Mouse (Mus musculus): ENCODE measurements around the gene Szt2. TPM values are rescaled to one million over a fixed set of nuclear protein-coding genes. Genes with fewer than 3 reads are reported as not detected.

The Szt2 gene
- polyA plus RNA-seq, 1 experiment from 2014 or later, result 4.6 TPM

GRCm38 (mm10) chr4:118356738-118357137, 52.3 kb downstream of the Szt2 start:
- H3K27me3 ChIP-seq, result no peaks in the 10 kb centered on the region
- no peaks in the 10 kb centered on the region; the same call in 1 of the 2 replicates for H3K36me3 ChIP-seq
- no peak overlapping the region for H3K27ac ChIP-seq
- peaks cover 13% of the 10 kb centered on the region for H3K4me1 ChIP-seq (replicated peaks)
- no peak overlapping the region for H3K9ac ChIP-seq
- no peak for ATAC-seq (replicated peaks; ENCODE audit: insufficient number of reproducible peaks, insufficient read depth, low FRiP score, low read depth)
- 74% methylated on average over 6 of the region's 6 CpGs for WGBS
- H3K4me2 ChIP-seq, result no peak overlapping the region
- no peak overlapping the region for H3K4me3 ChIP-seq
- no peaks in the 10 kb centered on the region for H3K9me3 ChIP-seq (replicated peaks)

- ATAC-seq (replicated peaks; ENCODE audit: insufficient number of reproducible peaks, insufficient read depth, low FRiP score, low read depth), result no peak
- 61% methylated on average over 3 of the region's 3 CpGs for WGBS
These were observed 54.8 kb downstream of the Szt2 start for GRCm38 (mm10) chr4:118354289-118354688.

DNA sequence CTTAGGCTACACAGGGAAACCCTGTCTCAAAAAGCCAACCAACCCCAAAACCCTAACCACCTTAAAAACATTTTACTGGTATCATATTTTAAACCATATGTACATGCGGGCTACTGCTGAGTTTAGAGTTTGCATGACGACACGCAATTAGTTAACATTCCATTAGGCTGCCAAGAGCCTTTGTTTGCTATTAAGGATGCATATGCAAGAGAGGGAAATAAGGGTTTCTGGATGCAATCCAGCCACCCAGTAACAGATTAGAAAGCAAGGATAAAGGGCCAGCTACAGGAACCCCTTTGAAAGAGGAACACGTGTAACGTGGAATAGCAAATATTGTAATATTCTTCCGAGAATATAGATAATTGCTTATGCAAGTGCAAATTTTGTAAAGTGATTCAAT, 55.4 kb downstream of the Szt2 start:
- 78% methylated on average over 6 of the region's 6 CpGs for WGBS
- H3K36me3 ChIP-seq, result no peaks in the 10 kb centered on the region
- no peaks in the 10 kb centered on the region for H3K9me3 ChIP-seq (replicated peaks)
- no peak overlapping the region for H3K27ac ChIP-seq
- no peaks in the 10 kb centered on the region for H3K4me1 ChIP-seq (replicated peaks)
- ATAC-seq (replicated peaks; ENCODE audit: insufficient number of reproducible peaks, insufficient read depth, low FRiP score, low read depth), result no peak
- no peak overlapping the region for H3K4me2 ChIP-seq
- no peak overlapping the region for H3K4me3 ChIP-seq
- no peaks in the 10 kb centered on the region for H3K27me3 ChIP-seq
- H3K9ac ChIP-seq, result no peak overlapping the region

More at GRCm38 (mm10) chr4:118354289-118354688, 54.8 kb downstream of the Szt2 start:
- no peak overlapping the region for H3K27ac ChIP-seq
- no peak overlapping the region for H3K9ac ChIP-seq
- H3K4me3 ChIP-seq, result no peak overlapping the region
- no peaks in the 10 kb centered on the region for H3K27me3 ChIP-seq
- peaks cover 3% of the 10 kb centered on the region for H3K4me1 ChIP-seq (replicated peaks)
- no peaks in the 10 kb centered on the region for H3K36me3 ChIP-seq
- H3K4me2 ChIP-seq, result no peak overlapping the region
- no peaks in the 10 kb centered on the region for H3K9me3 ChIP-seq (replicated peaks)

GRCm38 (mm10) chr4:118351828-118352227, 57.2 kb downstream of the Szt2 start:
- WGBS, result 92% methylated on average over 3 of the region's 3 CpGs
- Histone ChIP-seq H3K4me2 (no peak overlapping the region), H3K4me3 (no peak overlapping the region), H3K4me1 (replicated peaks) (peaks cover 5% of the 10 kb centered on the region; the same call in 1 of the 2 replicates), H3K36me3 (no peaks in the 10 kb centered on the region), H3K27me3 (no peaks in the 10 kb centered on the region), H3K9ac (no peak overlapping the region), H3K27ac (no peak overlapping the region), H3K9me3 (replicated peaks) (no peaks in the 10 kb centered on the region)
- ATAC-seq (replicated peaks; ENCODE audit: insufficient number of reproducible peaks, insufficient read depth, low FRiP score, low read depth), result no peak

DNA sequence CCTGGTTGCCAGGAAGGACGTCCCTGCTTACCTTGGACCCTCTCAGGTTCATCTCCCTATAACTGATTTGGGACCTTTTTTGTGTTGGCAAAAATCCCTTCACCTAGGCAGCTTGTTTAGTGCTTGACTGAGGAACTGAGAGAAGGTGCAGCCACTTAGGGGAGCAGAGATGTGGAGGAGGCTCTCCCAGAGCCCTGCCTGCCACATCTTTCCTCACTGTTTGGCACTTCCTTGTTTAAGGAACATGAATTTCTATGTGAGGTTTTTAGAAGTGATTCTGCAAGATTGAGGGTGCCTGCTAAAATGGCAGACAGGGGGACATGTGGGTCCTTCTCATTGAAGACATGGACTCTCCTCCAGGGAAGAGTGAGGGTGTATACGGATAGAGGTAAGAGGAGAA, 58.2 kb downstream of the Szt2 start:
- Histone ChIP-seq H3K4me1 (replicated peaks) (peaks cover 5% of the 10 kb centered on the region; the same call in 1 of the 2 replicates), H3K27me3 (no peaks in the 10 kb centered on the region), H3K9ac (no peak overlapping the region), H3K4me2 (no peak overlapping the region), H3K4me3 (no peak overlapping the region), H3K9me3 (replicated peaks) (no peaks in the 10 kb centered on the region), H3K36me3 (no peaks in the 10 kb centered on the region), H3K27ac (no peak overlapping the region)
- WGBS, result 56% methylated on average over 2 of the region's 2 CpGs
- ATAC-seq (replicated peaks; ENCODE audit: insufficient number of reproducible peaks, insufficient read depth, low FRiP score, low read depth), result no peak

DNA sequence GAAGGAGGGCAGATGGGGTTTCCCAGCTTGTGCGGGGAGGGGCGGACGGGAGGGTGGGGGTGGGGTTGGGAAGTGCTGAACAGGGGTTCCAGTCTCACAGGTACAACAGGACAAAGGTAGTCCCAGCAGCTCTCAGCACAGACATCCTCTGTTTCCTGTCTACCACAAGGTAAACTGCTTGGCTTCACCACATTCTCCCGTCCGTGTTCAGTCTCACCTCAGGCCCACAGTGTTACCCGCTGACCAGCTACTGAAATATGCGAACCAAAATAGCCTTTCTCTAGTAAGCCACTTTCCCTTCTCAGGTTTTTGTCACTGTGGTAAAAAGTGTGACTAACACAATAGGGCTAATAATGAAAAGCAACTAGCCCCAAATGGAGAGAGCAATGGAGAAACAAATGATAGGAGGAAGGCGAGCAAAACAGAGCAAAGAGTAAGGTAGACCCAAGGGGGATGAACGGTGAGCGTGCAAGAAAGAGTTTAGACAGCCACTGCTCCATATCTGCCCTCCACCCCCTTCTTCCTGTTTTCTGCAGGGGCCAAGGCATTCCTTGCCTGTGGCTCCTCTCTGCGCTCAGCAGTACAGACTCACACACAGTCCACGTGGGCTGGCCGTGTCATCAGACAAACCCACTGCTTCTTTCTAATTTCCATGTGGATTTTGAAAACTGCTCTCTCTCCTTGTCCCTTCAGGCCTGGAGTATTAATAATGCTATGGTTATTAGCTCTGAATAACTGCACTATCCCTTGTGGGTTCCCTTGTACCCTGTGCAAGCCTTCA, 61.4 kb downstream of the Szt2 start:
- peaks cover 5% of the 10 kb centered on the region; the same call in 1 of the 2 replicates for H3K4me1 ChIP-seq (replicated peaks)
- no peak for ATAC-seq (replicated peaks; ENCODE audit: insufficient number of reproducible peaks, insufficient read depth, low FRiP score, low read depth)
- no peaks in the 10 kb centered on the region for H3K9me3 ChIP-seq (replicated peaks)
- WGBS, result 32% methylated on average over 13 of the region's 13 CpGs
- no peaks in the 10 kb centered on the region for H3K27me3 ChIP-seq
- H3K4me3 ChIP-seq, result no peak overlapping the region
- no peak overlapping the region for H3K27ac ChIP-seq
- H3K4me2 ChIP-seq, result no peak overlapping the region
- no peak overlapping the region for H3K9ac ChIP-seq
- no peaks in the 10 kb centered on the region for H3K36me3 ChIP-seq

GRCm38 (mm10) chr4:118341447-118341846, 67.6 kb downstream of the Szt2 start:
- Histone ChIP-seq H3K9me3 (replicated peaks) (no peaks in the 10 kb centered on the region), H3K9ac (no peak overlapping the region), H3K4me2 (no peak overlapping the region), H3K36me3 (no peaks in the 10 kb centered on the region), H3K27ac (no peak overlapping the region), H3K4me1 (replicated peaks) (no peaks in the 10 kb centered on the region), H3K4me3 (no peak overlapping the region), H3K27me3 (no peaks in the 10 kb centered on the region)
- ATAC-seq (replicated peaks; ENCODE audit: insufficient number of reproducible peaks, insufficient read depth, low FRiP score, low read depth), result no peak
- 76% methylated on average over 3 of the region's 3 CpGs for WGBS

DNA sequence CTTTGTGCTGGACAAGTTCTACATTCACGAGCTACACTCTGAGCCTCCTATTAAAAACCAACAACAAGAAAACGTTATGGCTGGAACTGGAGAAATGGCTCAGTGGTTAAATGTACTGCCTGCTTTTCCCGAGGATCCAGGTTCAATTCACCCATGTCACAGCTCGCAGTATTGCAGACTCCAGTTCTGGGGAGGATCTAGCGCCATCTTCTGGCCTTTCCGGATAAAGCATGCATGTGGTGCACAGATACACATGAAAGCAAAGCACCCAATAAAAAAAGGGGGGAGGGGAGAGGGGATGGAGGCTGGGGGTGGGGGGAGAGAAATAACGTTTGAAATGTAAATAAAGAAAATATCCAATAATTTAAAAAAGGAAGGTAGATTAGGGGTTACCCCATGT, 72.4 kb downstream of the Szt2 start:
- 22% methylated on average over 7 of the region's 7 CpGs for WGBS
- H3K4me3 ChIP-seq, result no peak overlapping the region
- H3K4me2 ChIP-seq, result no peak overlapping the region
- no peaks in the 10 kb centered on the region for H3K27me3 ChIP-seq
- ATAC-seq (replicated peaks; ENCODE audit: insufficient number of reproducible peaks, insufficient read depth, low FRiP score, low read depth), result no peak
- no peak overlapping the region for H3K27ac ChIP-seq
- H3K4me1 ChIP-seq (replicated peaks), result no peaks in the 10 kb centered on the region
- no peaks in the 10 kb centered on the region for H3K36me3 ChIP-seq
- H3K9me3 ChIP-seq (replicated peaks), result no peaks in the 10 kb centered on the region
- no peak overlapping the region for H3K9ac ChIP-seq

GRCm38 (mm10) chr4:118335991-118336390, 73.1 kb downstream of the Szt2 start:
- Histone ChIP-seq H3K27me3 (no peaks in the 10 kb centered on the region), H3K9me3 (replicated peaks) (no peaks in the 10 kb centered on the region), H3K4me3 (no peak overlapping the region), H3K27ac (no peak overlapping the region), H3K4me1 (replicated peaks) (no peaks in the 10 kb centered on the region), H3K9ac (no peak overlapping the region), H3K4me2 (no peak overlapping the region), H3K36me3 (no peaks in the 10 kb centered on the region)
- no peak for ATAC-seq (replicated peaks; ENCODE audit: insufficient number of reproducible peaks, insufficient read depth, low FRiP score, low read depth)
- 84% methylated on average over 4 of the region's 4 CpGs for WGBS

DNA sequence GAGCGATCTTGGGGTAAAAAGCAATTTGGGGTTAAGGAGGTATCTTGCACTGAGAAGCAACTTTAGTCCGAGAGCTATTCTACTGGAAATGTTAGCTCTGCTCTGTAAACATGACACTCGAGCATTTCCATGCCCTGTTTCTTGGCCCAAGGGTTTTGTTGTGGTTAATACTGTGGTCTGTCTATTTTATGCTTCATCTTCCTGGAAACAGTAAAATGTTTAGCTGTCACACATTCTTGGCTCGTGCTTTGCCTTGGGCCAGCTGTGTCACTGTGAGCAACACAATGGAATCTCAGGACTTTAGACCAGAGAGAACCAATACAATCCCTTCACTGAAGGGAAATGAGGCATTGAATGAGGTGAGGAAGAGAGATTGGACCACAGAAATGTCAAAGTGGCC, 77.3 kb downstream of the Szt2 start:
- 51% methylated on average over 4 of the region's 4 CpGs for WGBS
- no peak overlapping the region for H3K4me3 ChIP-seq
- H3K4me2 ChIP-seq, result no peak overlapping the region
- no peaks in the 10 kb centered on the region for H3K36me3 ChIP-seq
- no peaks in the 10 kb centered on the region for H3K27me3 ChIP-seq
- no peaks in the 10 kb centered on the region for H3K9me3 ChIP-seq (replicated peaks)
- no peak for ATAC-seq (replicated peaks; ENCODE audit: insufficient number of reproducible peaks, insufficient read depth, low FRiP score, low read depth)
- H3K4me1 ChIP-seq (replicated peaks), result no peaks in the 10 kb centered on the region
- no peak overlapping the region for H3K9ac ChIP-seq
- H3K27ac ChIP-seq, result no peak overlapping the region

DNA sequence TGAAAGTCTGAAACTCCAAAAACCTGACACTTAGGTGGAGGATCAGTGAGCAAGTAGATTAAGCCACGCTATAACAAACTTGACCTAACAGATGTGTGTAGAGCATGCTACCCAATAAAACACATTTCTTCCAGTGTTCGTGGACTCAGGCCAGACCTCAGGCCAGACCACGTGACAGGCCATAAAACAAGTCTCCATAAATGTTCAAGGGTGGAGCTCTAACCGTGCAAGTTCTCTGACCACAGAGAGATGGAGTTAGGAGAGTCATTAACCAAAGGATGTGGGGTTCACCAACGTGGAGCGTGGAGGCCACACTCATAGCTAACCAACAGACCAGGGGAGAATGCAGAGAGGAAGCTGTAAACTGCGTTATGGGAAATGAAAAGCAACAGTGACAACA, 82.6 kb downstream of the Szt2 start:
- Histone ChIP-seq H3K4me3 (no peak overlapping the region), H3K36me3 (no peaks in the 10 kb centered on the region), H3K4me2 (no peak overlapping the region), H3K27me3 (no peaks in the 10 kb centered on the region), H3K9ac (no peak overlapping the region), H3K4me1 (replicated peaks) (no peaks in the 10 kb centered on the region), H3K9me3 (replicated peaks) (no peaks in the 10 kb centered on the region), H3K27ac (no peak overlapping the region)
- 71% methylated on average over 7 of the region's 7 CpGs for WGBS
- no peak for ATAC-seq (replicated peaks; ENCODE audit: insufficient number of reproducible peaks, insufficient read depth, low FRiP score, low read depth)

GRCm38 (mm10) chr4:118320636-118321035, 88.4 kb downstream of the Szt2 start:
- no peaks in the 10 kb centered on the region for H3K36me3 ChIP-seq
- H3K9ac ChIP-seq, result no peak overlapping the region
- ATAC-seq (replicated peaks; ENCODE audit: insufficient number of reproducible peaks, insufficient read depth, low FRiP score, low read depth), result no peak
- H3K4me2 ChIP-seq, result no peak overlapping the region
- H3K27me3 ChIP-seq, result no peaks in the 10 kb centered on the region
- 72% methylated on average over 2 of the region's 2 CpGs for WGBS
- H3K4me3 ChIP-seq, result no peak overlapping the region
- H3K4me1 ChIP-seq (replicated peaks), result peaks cover 5% of the 10 kb centered on the region
- H3K9me3 ChIP-seq (replicated peaks), result no peaks in the 10 kb centered on the region
- no peak overlapping the region for H3K27ac ChIP-seq

Data from heart, embryonic 15.5 days (tissue).